Mouse (Mus musculus): Measurements from ENCODE around the gene Folr1. TPM values are rescaled to one million over a fixed set of nuclear protein-coding genes. Genes with fewer than 3 reads are reported as not detected.

Folr1 gene
- polyA plus RNA-seq (2017; shearing (Covaris generic)) = not detected

GRCm38 (mm10) chr7:101870629-101871028 is at the start of gene Folr1:
Gene Folr1, minus strand, starts transcription at chr7:101870788.
- ATAC-seq = no peak

DNA sequence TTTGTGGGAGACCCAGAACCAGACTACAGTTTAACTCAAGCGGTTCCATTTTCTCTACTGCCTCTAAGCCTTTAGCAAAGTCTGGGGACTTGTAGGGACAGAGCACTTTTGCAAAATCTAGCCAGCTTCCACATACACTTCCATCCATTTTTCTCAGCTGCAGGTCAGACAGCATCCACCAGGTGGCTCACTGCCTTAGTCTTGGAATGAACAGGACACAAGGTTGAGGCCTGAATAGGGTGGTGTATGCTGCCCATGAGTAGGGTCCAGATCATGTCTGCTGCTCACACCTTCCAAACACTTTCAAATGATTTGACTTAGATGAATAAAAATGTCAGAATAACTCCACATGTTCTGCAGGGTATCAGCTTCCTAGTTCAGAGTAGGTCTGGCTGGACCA is 47.5 kb upstream of the Folr1 start:
- ATAC-seq = peak; percentile 65

GRCm38 (mm10) chr7:101911982-101912381 is 41.4 kb upstream of the Folr1 start:
- no peak for ATAC-seq

- no peak for ATAC-seq
These were observed 39.5 kb upstream of the Folr1 start for GRCm38 (mm10) chr7:101910138-101910537.

GRCm38 (mm10) chr7:101908367-101908766 is 37.8 kb upstream of the Folr1 start:
- ATAC-seq = no peak

GRCm38 (mm10) chr7:101906696-101907095 is 36.1 kb upstream of the Folr1 start:
- no peak for ATAC-seq

GRCm38 (mm10) chr7:101906287-101906681 is 35.7 kb upstream of the Folr1 start, which contains the start of gene Tomt:
Gene Tomt, minus strand, starts transcription at chr7:101906359.
- no peak for ATAC-seq

GRCm38 (mm10) chr7:101905561-101906286 is 35.1 kb upstream of the Folr1 start, which contains the start of gene Lamtor1:
Gene Lamtor1, plus strand, starts transcription at chr7:101905904.
- peak; percentile 98 for ATAC-seq

DNA sequence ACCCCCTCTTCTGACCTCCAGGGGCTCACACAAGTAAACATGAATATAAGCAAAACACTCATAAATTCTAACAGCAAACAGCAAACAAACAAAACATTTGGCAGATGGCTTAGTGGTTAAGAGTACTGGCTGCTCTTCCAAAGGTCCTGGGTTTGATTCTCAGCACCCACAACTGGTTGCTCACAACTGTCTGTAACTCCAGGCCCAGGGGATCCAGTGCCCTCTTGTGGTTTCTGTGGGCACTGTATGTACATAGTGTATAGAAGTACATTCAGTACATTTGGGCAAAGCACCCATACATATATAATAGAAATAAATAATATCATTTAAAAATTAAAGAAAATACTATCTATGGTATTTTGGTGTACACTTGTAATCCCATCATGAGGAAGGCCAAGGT is 32.3 kb upstream of the Folr1 start:
- no peak for ATAC-seq

DNA sequence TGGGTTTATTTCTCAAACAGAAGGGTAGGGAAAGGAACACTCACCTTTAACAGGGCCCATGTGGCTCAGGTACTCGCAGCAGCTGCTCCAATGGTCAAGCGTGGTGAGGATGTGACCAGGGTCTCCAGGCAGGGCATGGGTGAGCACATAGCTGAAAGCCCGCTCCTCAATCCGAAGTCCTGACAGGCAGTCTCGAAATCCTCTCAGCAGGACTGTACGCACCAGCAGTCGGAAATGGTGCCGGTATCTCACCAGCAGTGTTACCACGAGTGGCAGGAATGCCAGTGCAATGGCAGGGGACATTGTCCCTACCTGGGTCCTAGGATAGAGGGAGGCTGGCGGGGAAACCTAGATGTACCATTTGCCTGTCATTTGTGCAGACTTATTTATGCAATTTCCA is 31.4 kb upstream of the Folr1 start:
- ATAC-seq = no peak

DNA sequence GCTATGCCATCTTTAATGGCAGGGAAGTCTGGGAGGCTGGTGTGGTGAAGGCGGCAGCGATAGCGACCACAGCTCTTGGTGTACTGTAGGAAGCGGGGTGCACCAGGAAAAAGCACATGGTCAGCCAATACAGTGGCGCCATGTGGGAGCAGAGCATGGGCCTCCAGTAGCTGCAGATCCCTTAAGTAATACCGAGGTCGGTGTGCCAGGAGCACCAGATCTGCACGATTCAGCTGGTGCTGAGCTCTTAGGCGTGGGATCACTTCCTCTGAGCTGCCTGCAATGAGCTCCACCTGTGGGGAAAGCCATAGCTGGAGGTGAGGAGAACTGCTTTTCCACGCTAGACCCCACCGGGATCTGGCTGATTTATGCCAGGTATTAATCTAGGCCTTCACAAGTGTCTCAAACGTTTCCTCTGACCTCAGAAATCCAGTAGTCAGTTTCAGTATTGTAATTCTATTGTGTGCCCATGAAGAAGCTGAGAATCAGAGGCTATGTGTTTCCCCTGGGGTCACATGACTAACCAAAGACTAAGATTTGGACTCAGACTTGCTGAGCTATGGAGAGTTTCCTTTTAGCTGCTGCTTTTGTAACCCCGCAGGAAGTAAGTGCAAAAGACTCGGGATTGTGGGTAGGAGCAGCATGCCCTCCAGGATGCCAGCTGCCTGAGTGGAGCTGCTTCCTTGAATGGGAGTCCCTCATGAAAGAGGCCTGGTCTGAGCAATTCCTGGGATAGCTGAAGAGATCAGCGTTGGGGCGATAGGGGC is 29.9 kb upstream of the Folr1 start:
- ATAC-seq = no peak

- peak; percentile 90 for ATAC-seq
These were observed 25.8 kb upstream of the Folr1 start for GRCm38 (mm10) chr7:101896104-101897066.

GRCm38 (mm10) chr7:101895695-101896094 is 25.1 kb upstream of the Folr1 start:
- ATAC-seq = no peak

DNA sequence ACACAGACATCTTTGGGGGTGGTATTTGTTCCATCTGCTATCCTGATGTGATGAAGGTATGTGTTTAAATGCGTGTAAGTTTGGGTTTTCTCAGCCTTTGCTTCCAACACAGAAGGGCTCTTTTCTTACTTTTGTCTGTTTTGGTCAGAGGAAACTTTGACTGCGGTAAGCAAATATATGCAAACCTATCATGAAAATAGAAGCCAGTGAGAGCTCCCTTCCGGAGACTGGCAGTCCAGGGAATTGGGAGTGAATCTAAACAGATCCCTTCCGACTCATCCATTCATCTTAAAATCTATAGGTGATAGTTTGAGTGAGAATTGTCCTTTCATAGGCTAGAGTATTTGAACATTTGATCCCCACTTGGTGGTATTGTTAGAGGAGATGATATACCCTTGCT is 17.9 kb upstream of the Folr1 start:
- ATAC-seq = no peak

DNA sequence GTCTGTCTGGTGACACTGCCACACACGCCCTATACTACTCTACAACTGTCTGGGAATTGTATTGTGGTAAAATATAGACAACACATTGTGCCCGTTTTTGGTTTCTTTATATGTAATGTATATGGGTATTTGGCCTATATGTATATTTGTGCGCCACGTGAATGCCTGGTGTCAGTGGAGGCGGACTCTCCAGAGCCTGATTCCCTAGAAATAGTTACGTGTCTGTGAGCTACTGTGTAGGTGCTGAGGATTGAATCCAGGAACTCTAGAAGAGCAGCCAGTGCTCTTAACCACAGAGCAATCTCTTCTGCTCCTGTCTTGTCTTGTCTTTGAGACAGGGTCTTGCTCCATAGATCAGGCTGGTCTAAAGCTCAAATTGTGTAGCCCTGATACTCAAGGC is 15.7 kb upstream of the Folr1 start:
- ATAC-seq = no peak

- ATAC-seq = no peak
These were observed 13.6 kb upstream of the Folr1 start for GRCm38 (mm10) chr7:101884160-101884559.

GRCm38 (mm10) chr7:101882413-101883154 is 12.0 kb upstream of the Folr1 start:
- no peak for ATAC-seq

GRCm38 (mm10) chr7:101880855-101881254 is 10.3 kb upstream of the Folr1 start:
- no peak for ATAC-seq

DNA sequence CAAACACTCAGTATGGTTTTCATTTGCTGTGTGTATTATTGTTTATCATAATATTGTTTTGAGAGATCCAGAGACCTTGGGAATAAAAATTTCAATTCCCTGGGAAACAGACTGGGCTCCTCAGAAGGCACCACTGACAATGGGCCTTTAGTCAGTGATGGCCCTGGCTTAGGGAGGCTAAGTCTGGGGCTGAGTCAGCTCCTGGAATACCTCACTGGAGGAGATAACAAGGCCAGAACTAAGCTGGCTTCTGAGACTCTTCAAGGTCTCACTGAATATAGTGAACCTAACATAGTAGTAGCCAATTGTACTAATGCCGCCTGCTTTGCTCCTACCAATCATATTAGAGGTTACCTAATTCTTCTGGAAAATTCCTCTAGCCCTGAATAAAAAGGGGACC is 5.4 kb upstream of the Folr1 start:
- ATAC-seq = no peak

DNA sequence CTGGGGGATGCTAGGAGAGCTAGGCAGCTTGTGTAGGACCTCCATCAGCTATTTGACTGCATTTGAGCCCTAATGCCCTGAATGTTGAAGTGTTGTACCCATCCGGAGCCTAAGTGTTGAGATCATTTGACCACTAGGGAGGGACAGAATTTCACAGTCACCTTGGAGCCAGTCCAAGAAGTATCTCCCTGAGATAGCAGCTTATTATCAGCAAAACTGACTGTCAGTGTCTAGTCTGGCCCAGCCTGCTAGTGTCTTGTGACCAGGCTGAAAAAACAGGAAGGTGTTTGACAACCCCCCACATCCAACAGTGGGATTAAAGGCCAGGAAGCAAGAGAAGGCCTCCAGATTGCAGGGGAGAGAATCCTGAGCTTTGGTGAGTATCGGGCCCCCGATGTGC is 708 bp upstream of the Folr1 start:
- ATAC-seq = no peak

GRCm38 (mm10) chr7:101869163-101869500 is 1.5 kb downstream of the Folr1 start:
- no peak for ATAC-seq

All from activated CD4-positive, CD25-positive, alpha-beta regulatory T cell, adult 4 months (primary cell).